Mouse (Mus musculus) hindbrain, embryonic 13.5 days (tissue): Measurements from ENCODE around the gene Dusp14. TPM values are rescaled to one million over a fixed set of nuclear protein-coding genes. Genes with fewer than 3 reads are reported as not detected.

Experiments
- ATAC-seq: fragments of 200-750 bp; cut with Nextera tagmentation; 2 replicates; pipeline ENCODE4 v1.8.0; 2017; ENCODE audit warnings: moderate TSS enrichment; ENCODE audit not compliant: low FRiP score
- H3K27ac ChIP-seq: fragments of 300-500 bp; sonication (generic); 2 replicates; pipeline ENCODE4 v1.5.1; 2015; ENCODE audit warnings: inconsistent platforms, mild to moderate bottlenecking, moderate library complexity
- H3K27me3 ChIP-seq: fragments of 300-500 bp; sonication (generic); 2 replicates; pipeline ENCODE4 v1.6.1; 2015; ENCODE audit warnings: mild to moderate bottlenecking, inconsistent platforms
- H3K36me3 ChIP-seq: fragments of 300-500 bp; sonication (generic); 2 replicates; pipeline ENCODE4 v1.6.1; 2015; ENCODE audit warnings: mild to moderate bottlenecking, inconsistent platforms
- H3K4me1 ChIP-seq: fragments of 300-500 bp; sonication (generic); replicated peaks from 2 replicates; pipeline ENCODE4 v1.6.1; 2015; ENCODE audit warnings: inconsistent platforms
- H3K4me2 ChIP-seq: fragments of 300-500 bp; sonication (generic); 2 replicates; pipeline ENCODE4 v1.6.1; 2015; ENCODE audit warnings: inconsistent platforms, mild to moderate bottlenecking, moderate library complexity
- H3K4me3 ChIP-seq: fragments of 300-500 bp; sonication (generic); 2 replicates; pipeline ENCODE4 v1.5.1; 2015; ENCODE audit warnings: mild to moderate bottlenecking, inconsistent platforms
- H3K9ac ChIP-seq: fragments of 300-500 bp; sonication (generic); 2 replicates; pipeline ENCODE4 v1.6.1; 2015; ENCODE audit warnings: mild to moderate bottlenecking, inconsistent platforms
- H3K9me3 ChIP-seq: fragments of 300-500 bp; sonication (generic); 2 replicates; pipeline ENCODE4 v1.6.1; 2016; ENCODE audit warnings: inconsistent platforms
- WGBS: fragments of 180-500 bp; shearing (Covaris S2); methylation state at CpG from one replicate; pipeline ENCODE4 v1.1.7; 2015; 5-methylcytosine and 5-hydroxymethylcytosine counted together
- polyA plus RNA-seq: library from polyadenylated mRNA; unstranded; fragments of >200 nt; fragmentation: Nextera tagmentation; extraction: Ambion mirVana; gene quantifications from 2 replicates; pipeline ENCODE4 v1.2.1, GENCODE M21; 2015

The Dusp14 gene
- polyA plus RNA-seq, 1 experiment from 2014 or later, result 13.0 TPM

- H3K27ac ChIP-seq, result no peak overlapping the region
- H3K27me3 ChIP-seq, result no peaks in the 10 kb centered on the region
- H3K36me3 ChIP-seq, result peaks cover 37% of the 10 kb centered on the region
- no peak overlapping the region for H3K4me2 ChIP-seq
- no peaks in the 10 kb centered on the region for H3K9me3 ChIP-seq
- ATAC-seq, result no peak
- H3K4me1 ChIP-seq, result 0 out of 2 replicates have a peak, but pooled peaks cover 2% of the 10 kb centered on the region
- H3K9ac ChIP-seq, result no peak overlapping the region
- H3K4me3 ChIP-seq, result no peak overlapping the region
- 86% methylated on average over 4 of the region's 4 CpGs for WGBS
Measured at GRCm38 (mm10) chr11:84079887-84080286, 10.8 kb upstream of the Dusp14 start.

- no peak overlapping the region for H3K4me2 ChIP-seq
- H3K9me3 ChIP-seq, result no peaks in the 10 kb centered on the region
- no peak overlapping the region for H3K4me3 ChIP-seq
- no peaks in the 10 kb centered on the region for H3K27me3 ChIP-seq
- H3K27ac ChIP-seq, result no peak overlapping the region
- 91% methylated on average over 11 of the region's 11 CpGs for WGBS
- ATAC-seq, result no peak
- peaks cover 33% of the 10 kb centered on the region for H3K36me3 ChIP-seq
- H3K9ac ChIP-seq, result no peak overlapping the region
- 0 out of 2 replicates have a peak, but pooled peaks cover 2% of the 10 kb centered on the region for H3K4me1 ChIP-seq
Measured at GRCm38 (mm10) chr11:84079361-84079760, 10.3 kb upstream of the Dusp14 start.

GRCm38 (mm10) chr11:84078601-84079000, 9.5 kb upstream of the Dusp14 start:
- no peak overlapping the region for H3K9ac ChIP-seq
- WGBS, result 90% methylated on average over 9 of the region's 9 CpGs
- 0 out of 2 replicates have a peak, but pooled peaks cover 2% of the 10 kb centered on the region for H3K4me1 ChIP-seq
- no peak overlapping the region for H3K4me2 ChIP-seq
- peaks cover 31% of the 10 kb centered on the region for H3K36me3 ChIP-seq
- ATAC-seq, result no peak
- no peak overlapping the region for H3K4me3 ChIP-seq
- H3K9me3 ChIP-seq, result no peaks in the 10 kb centered on the region
- H3K27ac ChIP-seq, result no peak overlapping the region
- no peaks in the 10 kb centered on the region for H3K27me3 ChIP-seq

- Histone ChIP-seq H3K4me3 (no peak overlapping the region), H3K27me3 (no peaks in the 10 kb centered on the region), H3K9me3 (no peaks in the 10 kb centered on the region), H3K9ac (no peak overlapping the region), H3K27ac (no peak overlapping the region), H3K4me2 (no peak overlapping the region), H3K4me1 (0 out of 2 replicates have a peak, but pooled peaks cover 2% of the 10 kb centered on the region), H3K36me3 (peaks cover 21% of the 10 kb centered on the region)
- WGBS, result 85% methylated on average over 2 of the region's 2 CpGs
- no peak for ATAC-seq
Measured at GRCm38 (mm10) chr11:84077008-84077407, 7.9 kb upstream of the Dusp14 start.

GRCm38 (mm10) chr11:84073816-84074764, 5.0 kb upstream of the Dusp14 start:
- Histone ChIP-seq H3K27ac (no peak overlapping the region), H3K36me3 (peaks cover 7% of the 10 kb centered on the region), H3K4me2 (no peak overlapping the region), H3K27me3 (peaks cover 14% of the 10 kb centered on the region), H3K9me3 (no peaks in the 10 kb centered on the region), H3K4me3 (no peak overlapping the region), H3K4me1 (peaks cover 2% of the 10 kb centered on the region; the same call in 1 of the 2 replicates), H3K9ac (no peak overlapping the region)
- 79% methylated on average over 7 of the region's 7 CpGs for WGBS
- no peak for ATAC-seq

- H3K36me3 ChIP-seq, result no peaks in the 10 kb centered on the region
- H3K9me3 ChIP-seq, result no peaks in the 10 kb centered on the region
- H3K27ac ChIP-seq, result no peak overlapping the region
- no peak overlapping the region for H3K4me2 ChIP-seq
- ATAC-seq, result no peak
- peaks cover 20% of the 10 kb centered on the region for H3K27me3 ChIP-seq
- 59% methylated on average over 9 of the region's 9 CpGs for WGBS
- no peak overlapping the region for H3K4me3 ChIP-seq
- no peak overlapping the region for H3K9ac ChIP-seq
- peaks cover 9% of the 10 kb centered on the region for H3K4me1 ChIP-seq
Measured at GRCm38 (mm10) chr11:84072904-84073651, 4.0 kb upstream of the Dusp14 start.

GRCm38 (mm10) chr11:84068191-84069033, 649 bp downstream of the Dusp14 start:
- Histone ChIP-seq H3K9ac (peak overlapping the region; percentile 75), H3K4me1 (peaks cover 29% of the 10 kb centered on the region), H3K4me3 (peak overlapping the region; percentile 64), H3K27ac (peak overlapping the region; percentile 40; the same call in 1 of the 2 replicates), H3K4me2 (peak overlapping the region; percentile 86), H3K9me3 (no peaks in the 10 kb centered on the region), H3K36me3 (no peaks in the 10 kb centered on the region), H3K27me3 (peaks cover 52% of the 10 kb centered on the region)
- peak; percentile 80 for ATAC-seq
- 3% methylated on average over 51 of the region's 63 CpGs for WGBS

- H3K4me1 ChIP-seq, result peaks cover 29% of the 10 kb centered on the region
- WGBS, result 1% methylated on average over 21 of the region's 21 CpGs
- ATAC-seq, result 0 out of 2 replicates have a peak, but pooled peaks have one; percentile 57
- H3K9me3 ChIP-seq, result no peaks in the 10 kb centered on the region
- peak overlapping the region; percentile 40; the same call in 1 of the 2 replicates for H3K27ac ChIP-seq
- peaks cover 52% of the 10 kb centered on the region for H3K27me3 ChIP-seq
- H3K4me3 ChIP-seq, result peak overlapping the region; percentile 64
- peak overlapping the region; percentile 75 for H3K9ac ChIP-seq
- H3K36me3 ChIP-seq, result no peaks in the 10 kb centered on the region
- peak overlapping the region; percentile 86 for H3K4me2 ChIP-seq
Measured at GRCm38 (mm10) chr11:84067720-84068190, 1.3 kb downstream of the Dusp14 start.

- H3K4me3 ChIP-seq, result peak overlapping the region; percentile 64
- no peaks in the 10 kb centered on the region for H3K36me3 ChIP-seq
- H3K27ac ChIP-seq, result no peak overlapping the region
- H3K9ac ChIP-seq, result 0 out of 2 replicates have a peak overlapping the region, but pooled peaks have one; percentile 1
- peaks cover 29% of the 10 kb centered on the region for H3K4me1 ChIP-seq
- 7% methylated on average over 18 of the region's 18 CpGs for WGBS
- no peak for ATAC-seq
- H3K4me2 ChIP-seq, result peak overlapping the region; percentile 86
- H3K9me3 ChIP-seq, result no peaks in the 10 kb centered on the region
- H3K27me3 ChIP-seq, result peaks cover 52% of the 10 kb centered on the region
Measured at GRCm38 (mm10) chr11:84066927-84067645, 2.0 kb downstream of the Dusp14 start.

GRCm38 (mm10) chr11:84066071-84066481, 3.0 kb downstream of the Dusp14 start:
- H3K36me3 ChIP-seq, result no peaks in the 10 kb centered on the region
- whole genome bisulfite sequencing, result 4% methylated on average over 11 of the region's 11 CpGs
- H3K27ac ChIP-seq, result no peak overlapping the region
- no peak for ATAC-seq
- no peaks in the 10 kb centered on the region for H3K9me3 ChIP-seq
- no peak overlapping the region for H3K4me3 ChIP-seq
- peaks cover 29% of the 10 kb centered on the region for H3K4me1 ChIP-seq
- H3K9ac ChIP-seq, result no peak overlapping the region
- peak overlapping the region; percentile 17; the same call in 1 of the 2 replicates for H3K4me2 ChIP-seq
- H3K27me3 ChIP-seq, result peaks cover 52% of the 10 kb centered on the region

- H3K4me3 ChIP-seq, result no peak overlapping the region
- peaks cover 34% of the 10 kb centered on the region for H3K27me3 ChIP-seq
- H3K4me2 ChIP-seq, result no peak overlapping the region
- peaks cover 25% of the 10 kb centered on the region for H3K4me1 ChIP-seq
- WGBS, result 95% methylated on average over 3 of the region's 3 CpGs
- H3K36me3 ChIP-seq, result no peaks in the 10 kb centered on the region
- no peaks in the 10 kb centered on the region for H3K9me3 ChIP-seq
- no peak for ATAC-seq
- no peak overlapping the region for H3K9ac ChIP-seq
- H3K27ac ChIP-seq, result no peak overlapping the region
Measured at GRCm38 (mm10) chr11:84063631-84064209, 5.3 kb downstream of the Dusp14 start.
